Mouse (Mus musculus) neural tube, embryonic 13.5 days (tissue): ENCODE data around the gene Inip. TPM values are rescaled to one million over a fixed set of nuclear protein-coding genes. Genes with fewer than 3 reads are reported as not detected.
A peak's percentile ranks its signal among the peaks of the same experiment; 100 is the strongest.

Experiments used
- ATAC-seq: fragments of 200-750 bp; cut with Nextera tagmentation; 2 replicates; pipeline ENCODE4 v1.8.0; 2017; ENCODE audit warnings: low read depth, mild to moderate bottlenecking, moderate TSS enrichment, moderate library complexity
- H3K27ac ChIP-seq: fragments of 300-500 bp; sonication (generic); replicated peaks from 2 replicates; pipeline ENCODE4 v1.5.1; 2015; ENCODE audit warnings: moderate library complexity, mild to moderate bottlenecking, inconsistent platforms
- H3K27me3 ChIP-seq: fragments of 300-500 bp; sonication (generic); 2 replicates; pipeline ENCODE4 v1.6.1; 2015; ENCODE audit warnings: mild to moderate bottlenecking, inconsistent platforms
- H3K36me3 ChIP-seq: fragments of 300-500 bp; sonication (generic); 2 replicates; pipeline ENCODE4 v1.6.1; 2015; ENCODE audit warnings: mild to moderate bottlenecking, inconsistent platforms
- H3K4me1 ChIP-seq: fragments of 300-500 bp; sonication (generic); replicated peaks from 2 replicates; pipeline ENCODE4 v1.6.1; 2015; ENCODE audit warnings: inconsistent platforms
- H3K4me2 ChIP-seq: fragments of 300-500 bp; sonication (generic); 2 replicates; pipeline ENCODE4 v1.6.1; 2015; ENCODE audit warnings: inconsistent platforms, mild to moderate bottlenecking, moderate library complexity
- H3K4me3 ChIP-seq: fragments of 300-500 bp; sonication (generic); 2 replicates; pipeline ENCODE4 v1.5.1; 2015; ENCODE audit warnings: mild to moderate bottlenecking, inconsistent platforms
- H3K9ac ChIP-seq: fragments of 300-500 bp; sonication (generic); 2 replicates; pipeline ENCODE4 v1.6.1; 2015; ENCODE audit warnings: moderate library complexity, mild to moderate bottlenecking, inconsistent platforms
- H3K9me3 ChIP-seq: fragments of 300-500 bp; sonication (generic); 2 replicates; pipeline ENCODE4 v1.6.1; 2016; ENCODE audit warnings: inconsistent platforms
- WGBS: fragments of 180-500 bp; shearing (Covaris S2); methylation state at CpG from one replicate; pipeline ENCODE4 v1.1.7; 2015; 5-methylcytosine and 5-hydroxymethylcytosine counted together
- polyA plus RNA-seq: library from polyadenylated mRNA; unstranded; fragments of >200 nt; fragmentation: Nextera tagmentation; extraction: Ambion mirVana; gene quantifications from 2 replicates; pipeline ENCODE4 v1.2.1, GENCODE M21; 2015

Gene Inip
- polyA plus RNA-seq, 1 experiment from 2014 or later, result 60.3 TPM

GRCm38 (mm10) chr4:59761365-59761729 is 40.0 kb downstream of the Inip start:
- 79% methylated on average over 4 of the region's 4 CpGs for WGBS
- H3K9ac ChIP-seq, result no peak overlapping the region
- H3K36me3 ChIP-seq, result no peaks in the 10 kb centered on the region
- no peak for ATAC-seq
- peaks cover 32% of the 10 kb centered on the region for H3K4me1 ChIP-seq
- no peak overlapping the region for H3K27ac ChIP-seq
- no peak overlapping the region for H3K4me3 ChIP-seq
- no peaks in the 10 kb centered on the region for H3K27me3 ChIP-seq
- no peaks in the 10 kb centered on the region for H3K9me3 ChIP-seq
- H3K4me2 ChIP-seq, result no peak overlapping the region

DNA sequence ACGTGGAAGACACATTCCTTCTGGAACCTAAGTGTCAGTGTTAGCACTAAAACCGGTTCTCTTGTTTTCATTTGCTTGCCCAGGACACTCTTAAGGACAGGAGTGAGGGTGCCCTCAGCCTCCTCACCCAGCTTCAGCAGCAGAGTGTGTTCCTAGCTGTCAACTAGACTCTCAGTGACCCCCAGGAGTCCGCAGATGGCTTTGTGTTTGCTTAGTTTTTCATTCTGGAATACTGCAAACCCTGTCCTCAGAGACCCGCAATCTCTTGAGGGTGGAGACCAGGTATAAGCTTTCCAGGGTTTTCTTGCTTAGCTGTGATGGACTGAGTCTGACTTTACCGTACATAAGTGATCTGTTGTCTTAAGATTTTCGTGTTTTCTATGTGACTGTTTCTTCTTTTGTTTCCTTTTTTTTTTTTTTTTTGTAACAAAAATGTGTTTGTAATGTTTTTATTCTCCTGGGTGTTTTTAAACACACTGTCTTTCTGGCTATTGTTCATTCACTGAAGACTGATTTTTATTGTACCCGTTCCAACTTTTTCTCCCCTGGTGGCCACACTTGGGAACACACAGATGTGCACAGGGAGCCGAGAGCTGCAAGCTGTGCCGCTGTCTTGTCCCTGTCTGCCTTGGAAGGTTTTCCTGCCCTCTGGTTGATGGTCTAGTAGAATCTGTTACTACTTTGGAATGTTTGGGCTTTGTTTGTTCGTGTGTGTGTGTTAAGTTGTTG is 40.6 kb downstream of the Inip start:
- Histone ChIP-seq H3K9ac (no peak overlapping the region), H3K36me3 (no peaks in the 10 kb centered on the region), H3K4me3 (no peak overlapping the region), H3K27me3 (no peaks in the 10 kb centered on the region), H3K27ac (no peak overlapping the region), H3K4me1 (peaks cover 27% of the 10 kb centered on the region), H3K4me2 (no peak overlapping the region), H3K9me3 (no peaks in the 10 kb centered on the region)
- ATAC-seq, result no peak
- 55% methylated on average over 10 of the region's 10 CpGs for WGBS

GRCm38 (mm10) chr4:59760016-59760415 is 41.4 kb downstream of the Inip start:
- Histone ChIP-seq H3K9ac (no peak overlapping the region), H3K4me3 (no peak overlapping the region), H3K9me3 (no peaks in the 10 kb centered on the region), H3K27me3 (no peaks in the 10 kb centered on the region), H3K27ac (no peak overlapping the region), H3K4me2 (no peak overlapping the region), H3K36me3 (no peaks in the 10 kb centered on the region), H3K4me1 (peaks cover 19% of the 10 kb centered on the region)
- 72% methylated on average over 4 of the region's 4 CpGs for WGBS
- no peak for ATAC-seq

- 76% methylated on average over 12 of the region's 12 CpGs for WGBS
- no peaks in the 10 kb centered on the region for H3K27me3 ChIP-seq
- no peak for ATAC-seq
Observed at GRCm38 (mm10) chr4:59757452-59758435, 43.6 kb downstream of the Inip start.

GRCm38 (mm10) chr4:59756332-59757082 is 44.9 kb downstream of the Inip start:
- H3K4me2 ChIP-seq, result no peak overlapping the region
- 81% methylated on average over 9 of the region's 9 CpGs for WGBS
- peaks cover 19% of the 10 kb centered on the region for H3K4me1 ChIP-seq
- no peak overlapping the region for H3K27ac ChIP-seq
- peaks cover 17% of the 10 kb centered on the region for H3K36me3 ChIP-seq
- H3K4me3 ChIP-seq, result no peak overlapping the region
- ATAC-seq, result no peak
- H3K27me3 ChIP-seq, result no peaks in the 10 kb centered on the region
- H3K9me3 ChIP-seq, result no peaks in the 10 kb centered on the region
- H3K9ac ChIP-seq, result no peak overlapping the region

More at GRCm38 (mm10) chr4:59757452-59758435, 43.6 kb downstream of the Inip start:
- Histone ChIP-seq H3K36me3 (peaks cover 8% of the 10 kb centered on the region), H3K4me3 (no peak overlapping the region), H3K4me2 (no peak overlapping the region), H3K27ac (no peak overlapping the region), H3K9me3 (no peaks in the 10 kb centered on the region), H3K9ac (no peak overlapping the region), H3K4me1 (peaks cover 19% of the 10 kb centered on the region)

- H3K36me3 ChIP-seq, result peaks cover 17% of the 10 kb centered on the region
- H3K9ac ChIP-seq, result no peak overlapping the region
- no peaks in the 10 kb centered on the region for H3K27me3 ChIP-seq
- H3K27ac ChIP-seq, result 0 out of 2 replicates have a peak overlapping the region, but pooled peaks have one; percentile 3
- 70% methylated on average over 13 of the region's 13 CpGs for whole genome bisulfite sequencing
- no peaks in the 10 kb centered on the region for H3K9me3 ChIP-seq
- H3K4me1 ChIP-seq, result peaks cover 5% of the 10 kb centered on the region; the same call in 1 of the 2 replicates
- H3K4me2 ChIP-seq, result no peak overlapping the region
- ATAC-seq, result no peak
- H3K4me3 ChIP-seq, result no peak overlapping the region
Observed at GRCm38 (mm10) chr4:59753491-59754140, 47.8 kb downstream of the Inip start.

DNA sequence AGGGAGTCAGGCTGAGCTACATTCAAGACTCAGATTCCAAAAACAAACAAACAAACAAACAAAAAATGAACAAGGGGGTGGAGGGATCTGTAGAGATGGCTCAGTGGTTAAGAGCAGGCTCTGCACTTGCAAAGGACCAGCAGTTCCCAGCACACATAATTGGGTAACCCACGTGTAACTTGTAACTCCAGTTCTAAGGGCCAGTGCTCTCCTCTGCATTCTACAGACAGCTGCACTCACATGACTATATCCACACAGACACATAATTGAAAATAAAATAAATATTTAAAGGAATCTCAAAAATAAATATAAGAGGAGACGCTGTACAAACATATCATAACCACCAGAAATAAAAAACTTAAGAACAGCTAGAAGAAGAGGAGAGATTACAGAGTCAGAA is 61.5 kb downstream of the Inip start:
- no peaks in the 10 kb centered on the region; the same call in 1 of the 2 replicates for H3K9me3 ChIP-seq
- no peak overlapping the region for H3K4me2 ChIP-seq
- 88% methylated on average over 2 of the region's 2 CpGs for WGBS
- H3K27ac ChIP-seq, result no peak overlapping the region
- H3K27me3 ChIP-seq, result no peaks in the 10 kb centered on the region
- no peak overlapping the region for H3K9ac ChIP-seq
- no peaks in the 10 kb centered on the region for H3K4me1 ChIP-seq
- ATAC-seq, result no peak
- H3K4me3 ChIP-seq, result no peak overlapping the region
- peaks cover 11% of the 10 kb centered on the region for H3K36me3 ChIP-seq

GRCm38 (mm10) chr4:59739321-59739720 is 62.1 kb downstream of the Inip start:
- Histone ChIP-seq H3K36me3 (peaks cover 11% of the 10 kb centered on the region), H3K9ac (no peak overlapping the region), H3K4me1 (no peaks in the 10 kb centered on the region), H3K4me2 (no peak overlapping the region), H3K27me3 (no peaks in the 10 kb centered on the region), H3K9me3 (no peaks in the 10 kb centered on the region; the same call in 1 of the 2 replicates), H3K4me3 (no peak overlapping the region), H3K27ac (no peak overlapping the region)
- no peak for ATAC-seq
- WGBS, result over 99% methylated on average over 4 of the region's 4 CpGs

DNA sequence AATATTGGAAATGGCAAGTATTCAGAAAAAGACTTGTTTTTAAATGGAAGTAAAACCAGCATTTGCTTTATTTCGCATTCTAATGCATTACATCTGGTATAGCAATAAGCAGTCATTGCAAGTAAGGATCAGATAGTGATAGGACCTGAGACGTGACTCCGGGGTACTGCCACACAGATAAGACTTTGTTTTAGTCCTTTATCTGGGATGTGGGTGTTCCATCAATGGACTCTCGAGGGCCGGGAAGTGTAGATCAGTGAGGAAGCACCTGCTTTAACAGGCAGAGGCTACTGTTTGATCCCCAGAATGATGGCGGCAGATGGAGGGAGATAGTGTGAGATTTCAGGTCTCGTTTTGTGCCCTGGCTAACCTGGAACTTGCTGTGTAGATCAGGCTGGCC is 69.8 kb downstream of the Inip start:
- ATAC-seq, result no peak
- 92% methylated on average over 7 of the region's 7 CpGs for WGBS
- H3K4me1 ChIP-seq, result peaks cover 19% of the 10 kb centered on the region

DNA sequence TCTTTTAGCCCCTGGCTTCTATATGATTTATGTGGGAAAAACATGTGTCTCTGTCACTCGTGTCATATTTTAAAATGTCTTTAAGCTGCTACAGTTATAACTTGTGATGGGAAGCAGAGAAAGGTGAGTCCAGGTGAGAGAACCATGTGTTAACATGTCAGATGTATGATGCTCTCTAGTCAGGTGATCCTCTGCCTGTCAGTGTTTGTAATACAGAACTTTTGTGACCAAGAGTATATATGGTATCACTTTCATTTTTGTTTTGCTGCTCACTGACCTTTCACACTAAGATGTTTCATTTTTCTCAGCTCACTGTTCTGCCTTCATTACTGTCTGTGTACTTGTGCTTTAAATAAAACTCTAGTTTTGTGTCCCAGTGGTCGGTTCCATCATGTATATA is 72.5 kb downstream of the Inip start:
- Histone ChIP-seq H3K36me3 (no peaks in the 10 kb centered on the region), H3K4me3 (no peak overlapping the region), H3K27me3 (no peaks in the 10 kb centered on the region), H3K27ac (no peak overlapping the region), H3K4me2 (no peak overlapping the region), H3K9ac (no peak overlapping the region), H3K9me3 (no peaks in the 10 kb centered on the region), H3K4me1 (peaks cover 19% of the 10 kb centered on the region)
- 90% methylated on average over 2 of the region's 2 CpGs for WGBS
- ATAC-seq, result no peak

More for the DNA sequence above, 69.8 kb downstream of the Inip start:
- Histone ChIP-seq H3K9me3 (no peaks in the 10 kb centered on the region), H3K9ac (no peak overlapping the region), H3K4me2 (no peak overlapping the region), H3K27ac (no peak overlapping the region), H3K36me3 (no peaks in the 10 kb centered on the region; the same call in 1 of the 2 replicates), H3K27me3 (no peaks in the 10 kb centered on the region), H3K4me3 (no peak overlapping the region)

GRCm38 (mm10) chr4:59727878-59728261 is 73.5 kb downstream of the Inip start:
- H3K4me2 ChIP-seq, result no peak overlapping the region
- no peak overlapping the region for H3K4me3 ChIP-seq

More at GRCm38 (mm10) chr4:59727878-59728261, 73.5 kb downstream of the Inip start:
- peaks cover 19% of the 10 kb centered on the region for H3K4me1 ChIP-seq
- no peaks in the 10 kb centered on the region for H3K27me3 ChIP-seq
- H3K27ac ChIP-seq, result no peak overlapping the region
- no peak overlapping the region for H3K9ac ChIP-seq
- WGBS, result 74% methylated on average over 9 of the region's 9 CpGs
- no peaks in the 10 kb centered on the region for H3K36me3 ChIP-seq
- H3K9me3 ChIP-seq, result no peaks in the 10 kb centered on the region
- 0 out of 2 replicates have a peak, but pooled peaks have one; percentile 51 for ATAC-seq
